Mouse (Mus musculus): ENCODE data around the gene Olfr893.
"Not testable (repeated sequence)": the region's sequence is repeated elsewhere in the genome, so short reads cannot be mapped to it uniquely, and the experiment has no call there.

The Olfr893 gene

DNA sequence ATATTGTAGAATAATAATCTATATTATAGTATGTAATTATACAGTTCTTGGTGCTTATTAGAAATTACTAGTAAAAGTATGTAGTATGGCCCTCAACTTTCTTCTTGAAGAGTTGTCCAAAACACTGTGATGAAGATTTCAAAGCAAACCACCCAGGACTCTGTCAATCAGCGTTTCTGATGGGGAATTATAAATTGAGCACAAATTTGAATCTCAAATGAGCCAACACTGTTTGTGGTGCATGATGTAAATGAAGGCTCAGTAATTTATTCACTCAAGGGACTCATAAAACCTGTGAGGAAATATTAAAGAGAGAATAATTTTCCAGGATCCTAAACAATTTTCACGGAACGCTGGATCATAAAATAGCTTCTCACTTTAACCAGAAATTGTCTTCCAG is at the start of gene Olfr893:
TSS of gene Olfr893 (plus strand) at position 301 of the 400 bp plus-strand sequence.
- no peak for DNase-seq (ENCODE audit: low read depth)

DNA sequence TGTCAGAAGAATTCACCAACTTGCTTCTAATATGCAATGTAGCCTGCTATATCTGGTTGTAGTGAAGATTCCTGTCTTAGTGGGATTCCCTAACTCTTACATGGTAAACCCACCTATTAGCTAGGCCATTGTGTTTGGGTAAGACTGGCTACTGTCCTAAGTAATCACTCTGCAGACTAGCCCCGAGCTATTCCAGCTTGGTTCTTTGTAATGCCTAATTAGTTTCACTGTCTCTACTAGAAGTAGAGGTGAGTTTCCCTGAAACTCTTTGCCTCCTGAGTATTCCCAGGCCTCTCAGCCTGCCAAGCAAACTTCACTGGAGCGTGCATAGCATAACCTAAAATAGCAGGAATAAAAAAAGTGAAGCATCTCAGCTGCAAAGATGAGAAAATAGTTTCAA is 39.8 kb upstream of the Olfr893 start:
- DNase-seq (ENCODE audit: low read depth) = not testable (repeated sequence)

DNA sequence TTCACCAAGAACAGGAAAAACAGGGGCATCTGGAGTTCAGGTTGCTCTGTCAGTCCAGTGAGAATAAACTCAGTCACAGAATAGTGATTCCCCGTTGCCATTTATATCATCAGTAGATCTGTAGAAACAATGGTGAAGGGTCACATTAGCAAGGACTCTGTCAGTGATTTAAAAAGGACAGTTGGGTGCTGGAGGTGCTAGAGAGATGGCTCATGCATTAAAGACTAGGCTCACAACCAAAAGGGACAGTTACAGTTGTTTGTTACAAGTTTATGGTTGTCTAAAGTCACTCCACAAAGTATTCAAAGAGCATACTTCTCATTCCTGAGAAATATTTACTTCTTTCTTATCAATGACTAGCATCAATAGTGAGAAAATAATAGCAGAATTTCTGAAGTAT is 27.4 kb upstream of the Olfr893 start, which contains the start of gene Olfr891:
TSS of gene Olfr891 (minus strand) at position 101 of the 400 bp plus-strand sequence.
- DNase-seq (ENCODE audit: low read depth) = no peak

DNA sequence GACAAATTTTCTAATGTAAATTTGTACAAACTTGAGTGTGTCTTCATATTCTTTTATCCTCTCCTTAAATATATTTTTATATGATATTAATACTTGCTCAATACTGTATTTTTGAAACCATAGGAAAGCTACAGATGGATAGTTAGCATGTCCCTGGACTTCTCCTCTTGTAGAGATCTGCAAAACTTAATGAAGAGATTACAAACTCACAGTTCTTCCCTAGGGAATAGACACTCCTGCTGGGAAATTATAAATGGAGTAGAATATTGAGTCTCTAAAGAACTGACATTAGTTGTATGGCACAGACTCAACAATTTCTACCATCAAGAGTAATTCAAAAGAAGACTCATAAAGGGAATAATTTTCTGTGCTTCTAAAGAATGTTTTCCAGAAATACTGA is 9.6 kb downstream of the Olfr893 start, which contains the start of gene Olfr894:
TSS of gene Olfr894 (plus strand) at position 301 of the 400 bp plus-strand sequence.
- no peak for DNase-seq (ENCODE audit: low read depth)

DNA sequence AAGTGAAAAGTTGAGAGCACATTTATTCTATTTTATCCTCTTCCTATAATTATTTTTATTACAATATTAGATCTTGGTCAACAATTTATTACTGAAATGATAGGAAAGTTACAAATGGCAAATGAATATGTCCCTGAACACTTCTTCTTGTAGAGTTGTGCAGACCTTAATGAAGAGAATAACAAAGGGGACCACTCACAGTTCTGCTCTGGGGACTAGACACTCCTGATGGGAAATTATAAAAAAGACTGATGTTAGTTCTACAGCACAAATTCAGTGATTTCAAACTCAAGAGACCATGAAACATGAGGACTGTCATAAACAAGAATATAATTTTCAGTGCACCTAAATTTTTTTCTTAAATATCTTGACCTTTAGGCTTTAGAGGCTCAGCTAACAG is 44.3 kb downstream of the Olfr893 start, which contains the start of gene Olfr143:
TSS of gene Olfr143 (plus strand) at position 301 of the 400 bp plus-strand sequence.
- no peak for DNase-seq (ENCODE audit: low read depth)

Measured in naive thymus-derived CD4-positive, alpha-beta T cell, adult 2 months (primary cell).